Mouse (Mus musculus) embryonic facial prominence, embryonic 10.5 days (tissue): ENCODE data around the gene Clcn6. TPM values are rescaled to one million over a fixed set of nuclear protein-coding genes. Genes with fewer than 3 reads are reported as not detected.

Experiments used
- DNase-seq: peaks from one replicate; pipeline ENCODE4 v3.0.0-alpha.2; 2017; ENCODE audit warnings: low spot score
- H3K27ac ChIP-seq: fragments of 300-500 bp; sonication (generic); replicated peaks from 2 replicates; pipeline ENCODE4 v1.5.1; 2016; ENCODE audit warnings: mild to moderate bottlenecking
- H3K27me3 ChIP-seq: fragments of 300-500 bp; sonication (generic); replicated peaks from 2 replicates; pipeline ENCODE4 v1.6.1; 2016; ENCODE audit warnings: low read depth, mild to moderate bottlenecking; ENCODE audit not compliant: poor library complexity, severe bottlenecking
- H3K36me3 ChIP-seq: fragments of 300-500 bp; sonication (generic); replicated peaks from 2 replicates; pipeline ENCODE4 v1.6.1; 2016; ENCODE audit warnings: mild to moderate bottlenecking, moderate library complexity
- H3K4me1 ChIP-seq: fragments of 300-500 bp; sonication (generic); 2 replicates; pipeline ENCODE4 v1.6.1; 2016
- H3K4me3 ChIP-seq: fragments of 300-500 bp; sonication (generic); 2 replicates; pipeline ENCODE4 v1.5.1; 2016; ENCODE audit warnings: mild to moderate bottlenecking, moderate library complexity
- H3K9me3 ChIP-seq: fragments of 300-500 bp; sonication (generic); 2 replicates; pipeline ENCODE4 v1.6.1; 2016; ENCODE audit warnings: mild to moderate bottlenecking
- WGBS: fragments of 180-500 bp; shearing (Covaris S2); methylation state at CpG from one replicate; pipeline ENCODE4 v1.1.7; 2016; 5-methylcytosine and 5-hydroxymethylcytosine counted together
- polyA plus RNA-seq: library from polyadenylated mRNA; unstranded; fragments of >200 nt; fragmentation: Nextera tagmentation; extraction: Ambion mirVana; gene quantifications from 2 replicates; pipeline ENCODE4 v1.2.1, GENCODE M21; 2016

The Clcn6 gene
- polyA plus RNA-seq, 1 experiment from 2014 or later, result 10.3 TPM

DNA sequence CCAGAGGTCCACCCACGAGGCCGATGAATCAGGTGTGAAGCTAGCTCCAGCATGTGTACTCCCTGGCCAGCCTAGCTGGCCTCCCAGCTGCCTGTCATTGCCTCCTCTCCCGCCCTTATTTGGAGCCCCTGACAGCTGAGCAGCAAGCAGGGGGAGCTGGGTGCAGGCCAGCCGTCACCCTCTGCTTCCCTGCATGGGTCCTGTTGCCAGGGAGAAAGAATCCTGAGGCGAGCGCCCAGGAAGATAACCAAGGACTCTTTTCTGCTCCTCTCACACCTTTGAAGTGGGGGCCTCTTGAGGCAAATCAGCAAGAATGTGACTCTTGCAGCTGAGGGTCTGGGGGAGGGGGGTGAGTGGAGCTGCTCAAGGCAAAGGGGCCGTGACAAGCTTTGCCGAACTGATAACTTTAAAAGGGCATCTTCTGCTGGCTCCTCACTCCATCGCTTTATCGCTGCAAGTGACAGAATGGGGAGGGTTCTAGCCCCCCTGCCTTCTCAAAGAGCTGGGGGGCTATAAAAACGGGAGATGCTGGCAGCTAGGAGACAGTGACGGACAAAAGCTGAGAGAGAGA, 38.3 kb downstream of the Clcn6 start, which contains the start of gene Nppa:
Nppa (plus strand) TSS at position 521 of the 571 bp plus-strand sequence.
- Histone ChIP-seq H3K4me3 (no peak within 1 kb of the TSS), H3K27me3 (no peaks in the 10 kb centered on the region), H3K4me1 (no peaks in the 10 kb centered on the region), H3K9me3 (no peaks in the 10 kb centered on the region), H3K36me3 (peaks cover 21% of the 10 kb centered on the region), H3K27ac (no peak within 1 kb of the TSS)
- DNase-seq, result no peak
- WGBS, result 57% methylated on average over 12 of the region's 12 CpGs

DNA sequence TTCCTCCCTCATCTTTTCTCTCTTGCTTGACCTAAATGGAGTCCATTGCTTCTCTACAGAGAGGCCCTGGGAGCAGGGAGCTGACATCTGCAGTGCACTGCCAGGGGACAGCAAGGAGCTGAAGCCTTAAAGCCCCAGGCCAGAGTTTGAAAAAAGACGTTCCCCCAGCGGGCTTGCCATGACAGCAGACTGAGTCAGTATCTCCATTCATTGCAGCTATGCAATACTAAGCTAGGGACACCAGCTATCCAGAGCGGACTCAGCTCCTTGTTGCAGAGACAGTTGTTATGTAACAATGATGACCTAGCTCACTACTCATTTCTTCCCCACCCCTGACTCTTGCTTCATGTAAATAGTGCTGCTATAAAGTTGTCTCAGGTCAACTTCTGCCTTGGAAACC, 43.3 kb downstream of the Clcn6 start:
- no peak overlapping the region for H3K27ac ChIP-seq
- DNase-seq, result no peak
- no peaks in the 10 kb centered on the region for H3K36me3 ChIP-seq
- WGBS, result 77% methylated on average over 3 of the region's 3 CpGs
- H3K27me3 ChIP-seq, result no peaks in the 10 kb centered on the region
- no peaks in the 10 kb centered on the region for H3K4me1 ChIP-seq
- no peak overlapping the region for H3K4me3 ChIP-seq
- no peaks in the 10 kb centered on the region for H3K9me3 ChIP-seq

DNA sequence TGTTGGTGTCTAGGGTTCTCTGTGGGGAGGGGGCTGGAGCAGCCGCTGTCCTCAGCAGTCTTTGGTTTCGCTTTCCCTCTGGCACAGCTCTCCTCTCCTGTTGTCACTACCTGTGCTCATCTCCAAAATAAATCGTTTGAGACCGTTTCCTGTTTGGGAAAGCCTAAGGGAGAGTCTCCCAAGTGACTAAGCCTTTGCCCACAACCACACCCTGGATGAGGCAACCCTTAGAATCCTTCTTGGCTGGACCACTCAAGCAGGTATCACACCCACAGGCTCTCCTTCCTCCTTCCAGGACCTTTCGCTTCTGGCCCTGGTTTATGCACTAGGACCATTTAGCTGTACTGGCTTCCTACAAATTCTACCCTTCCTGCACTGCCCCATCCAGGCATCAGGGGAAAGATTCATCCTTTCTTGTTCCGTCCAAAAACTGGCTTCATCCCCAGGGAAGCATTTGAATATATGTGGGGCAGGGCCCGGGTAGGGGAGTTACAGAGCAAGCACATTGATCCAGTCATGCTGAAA, 45.0 kb downstream of the Clcn6 start:
- no peak overlapping the region for H3K4me3 ChIP-seq
- H3K27ac ChIP-seq, result no peak overlapping the region
- H3K36me3 ChIP-seq, result no peaks in the 10 kb centered on the region
- 70% methylated on average over 7 of the region's 7 CpGs for WGBS
- no peaks in the 10 kb centered on the region for H3K27me3 ChIP-seq
- no peak for DNase-seq
- no peaks in the 10 kb centered on the region for H3K4me1 ChIP-seq
- no peaks in the 10 kb centered on the region for H3K9me3 ChIP-seq

DNA sequence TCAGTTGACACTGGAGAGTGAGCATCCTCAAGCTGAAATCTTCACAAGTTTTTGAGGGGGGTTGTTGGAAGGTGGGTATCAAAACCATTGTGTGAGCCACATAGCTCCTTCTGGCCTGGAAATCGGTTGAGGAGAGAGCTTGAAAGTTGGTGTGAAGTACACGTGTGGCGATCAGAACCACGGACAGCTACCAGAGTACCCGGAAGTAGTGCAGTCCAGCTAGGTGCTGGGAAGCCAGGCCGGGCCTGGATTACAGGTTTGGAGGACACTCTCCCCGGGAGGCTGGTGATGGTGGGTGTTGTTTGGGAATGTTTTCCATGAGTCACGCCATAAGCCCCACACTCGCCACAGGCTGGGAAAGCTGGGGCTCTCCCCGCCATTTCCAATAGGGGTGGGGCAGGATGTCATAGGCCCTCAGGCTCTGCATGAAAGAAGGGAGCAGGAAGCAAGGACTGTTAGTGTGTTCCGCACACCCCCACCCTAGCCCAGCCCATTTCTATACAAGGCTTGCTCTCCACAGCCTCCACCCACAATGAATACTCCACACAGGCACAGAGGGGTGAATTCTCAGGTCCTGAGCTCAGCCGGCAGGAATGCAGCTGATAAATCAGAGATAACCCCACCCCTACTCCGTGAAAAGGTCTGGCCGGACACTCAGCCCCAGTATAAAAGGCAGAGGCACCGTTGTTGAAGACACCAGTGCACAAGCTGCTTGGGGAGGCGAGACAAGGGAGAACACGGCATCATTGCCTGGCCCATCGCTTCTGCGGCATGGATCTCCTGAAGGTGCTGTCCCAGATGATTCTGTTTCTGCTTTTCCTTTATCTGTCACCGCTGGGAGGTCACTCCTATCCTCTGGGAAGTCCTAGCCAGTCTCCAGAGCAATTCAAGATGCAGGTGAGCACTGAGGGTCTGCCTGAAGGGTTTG, 53.2 kb downstream of the Clcn6 start, which contains the start of gene Nppb:
Nppb (plus strand) TSS at position 584 of the 928 bp plus-strand sequence.
- H3K4me3 ChIP-seq, result no peak within 1 kb of the TSS
- no peaks in the 10 kb centered on the region for H3K27me3 ChIP-seq
- no peaks in the 10 kb centered on the region for H3K36me3 ChIP-seq
- H3K27ac ChIP-seq, result no peak within 1 kb of the TSS
- WGBS, result 26% methylated on average over 20 of the region's 20 CpGs
- peaks cover 6% of the 10 kb centered on the region; the same call in 1 of the 2 replicates for H3K4me1 ChIP-seq
- peak; percentile 70 for DNase-seq
- no peaks in the 10 kb centered on the region for H3K9me3 ChIP-seq

DNA sequence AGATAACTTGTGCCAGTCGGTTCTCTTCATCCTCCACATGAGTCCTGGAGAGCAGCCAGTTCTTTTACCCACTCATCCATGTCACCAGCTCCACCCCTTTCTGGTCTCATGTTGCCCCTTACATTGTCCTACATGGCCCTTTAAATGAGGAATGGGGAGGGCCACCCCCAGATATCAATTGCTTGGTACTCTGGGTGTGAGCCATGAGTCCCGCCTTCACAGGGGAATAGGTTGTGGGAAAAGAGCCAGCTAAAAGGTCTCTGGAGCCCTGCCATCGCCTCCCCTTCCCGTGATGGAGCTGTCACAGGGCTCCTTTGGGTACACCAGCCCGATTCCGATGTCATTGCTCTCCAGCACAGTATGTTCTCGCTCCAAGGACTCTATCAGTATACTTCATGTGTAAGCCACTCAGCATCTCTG, 59.2 kb downstream of the Clcn6 start:
- whole genome bisulfite sequencing, result 85% methylated on average over 7 of the region's 7 CpGs
- DNase-seq, result no peak
- Histone ChIP-seq H3K27me3 (no peaks in the 10 kb centered on the region), H3K9me3 (no peaks in the 10 kb centered on the region), H3K27ac (no peak overlapping the region), H3K4me1 (no peaks in the 10 kb centered on the region), H3K36me3 (no peaks in the 10 kb centered on the region), H3K4me3 (no peak overlapping the region)

DNA sequence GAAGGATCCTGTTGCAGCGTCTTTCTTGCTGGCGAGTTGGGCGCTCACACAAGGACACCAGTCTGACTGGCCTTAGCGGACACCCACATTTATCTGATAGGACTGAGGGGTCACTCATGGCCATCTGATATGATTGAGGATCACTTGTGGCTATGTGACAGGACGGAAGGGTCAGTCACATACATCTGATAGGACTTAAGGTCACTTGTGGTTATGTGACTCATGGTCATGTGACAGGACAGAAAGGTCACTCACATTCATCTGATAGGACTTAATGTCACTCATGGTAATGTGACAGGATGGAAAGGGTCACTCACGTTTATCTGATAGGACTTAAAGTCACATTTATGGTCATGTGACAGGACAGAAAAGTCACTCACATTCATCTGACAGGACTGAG, 60.2 kb downstream of the Clcn6 start:
- DNase-seq, result no peak
- H3K9me3 ChIP-seq, result no peaks in the 10 kb centered on the region
- WGBS, result 90% methylated on average over 6 of the region's 6 CpGs
- H3K36me3 ChIP-seq, result no peaks in the 10 kb centered on the region
- no peaks in the 10 kb centered on the region for H3K4me1 ChIP-seq
- no peak overlapping the region for H3K27ac ChIP-seq
- no peaks in the 10 kb centered on the region for H3K27me3 ChIP-seq
- no peak overlapping the region for H3K4me3 ChIP-seq

DNA sequence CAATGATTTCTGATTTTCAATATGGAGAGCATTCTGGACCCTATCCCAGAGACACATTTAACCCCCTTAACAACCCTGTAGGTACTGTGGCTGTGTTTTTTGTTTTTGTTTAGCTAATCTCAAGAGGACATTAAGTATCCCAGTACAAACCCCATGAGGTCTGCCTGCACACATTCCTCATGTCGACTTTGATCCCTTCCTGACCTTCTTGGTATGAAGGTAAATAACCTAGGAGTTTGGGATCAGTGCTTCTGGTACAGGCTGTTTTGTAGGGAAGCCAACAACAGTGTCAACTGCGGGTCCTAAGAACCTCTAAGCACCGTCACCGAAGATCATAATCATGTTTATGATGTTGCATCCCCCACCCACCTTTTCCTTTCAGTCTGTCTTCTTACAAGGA, 60.9 kb downstream of the Clcn6 start:
- WGBS, result 80% methylated on average over 4 of the region's 4 CpGs
- no peaks in the 10 kb centered on the region for H3K27me3 ChIP-seq
- no peak overlapping the region for H3K27ac ChIP-seq
- DNase-seq, result no peak
- no peak overlapping the region for H3K4me3 ChIP-seq
- no peaks in the 10 kb centered on the region for H3K36me3 ChIP-seq
- H3K9me3 ChIP-seq, result no peaks in the 10 kb centered on the region
- H3K4me1 ChIP-seq, result no peaks in the 10 kb centered on the region

DNA sequence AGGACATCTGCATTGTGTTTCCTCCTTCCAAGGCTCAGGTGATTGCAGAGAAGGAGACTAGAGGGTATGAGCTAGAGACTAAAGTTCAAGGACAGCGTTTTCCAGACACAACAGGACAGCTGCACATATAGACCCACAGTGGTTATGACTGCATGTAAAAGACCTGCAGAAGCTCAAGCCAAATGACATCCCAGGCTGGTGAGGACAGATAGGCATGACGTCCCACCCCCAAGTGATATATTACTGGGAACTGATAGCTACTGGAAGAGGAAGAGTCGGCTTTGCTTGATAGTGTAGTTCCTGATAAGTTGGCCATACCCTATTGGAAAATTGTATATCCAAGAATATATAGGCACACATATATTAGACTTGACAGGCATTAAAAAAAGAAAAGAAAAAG, 62.4 kb downstream of the Clcn6 start:
- WGBS, result 79% methylated on average over 3 of the region's 3 CpGs

DNA sequence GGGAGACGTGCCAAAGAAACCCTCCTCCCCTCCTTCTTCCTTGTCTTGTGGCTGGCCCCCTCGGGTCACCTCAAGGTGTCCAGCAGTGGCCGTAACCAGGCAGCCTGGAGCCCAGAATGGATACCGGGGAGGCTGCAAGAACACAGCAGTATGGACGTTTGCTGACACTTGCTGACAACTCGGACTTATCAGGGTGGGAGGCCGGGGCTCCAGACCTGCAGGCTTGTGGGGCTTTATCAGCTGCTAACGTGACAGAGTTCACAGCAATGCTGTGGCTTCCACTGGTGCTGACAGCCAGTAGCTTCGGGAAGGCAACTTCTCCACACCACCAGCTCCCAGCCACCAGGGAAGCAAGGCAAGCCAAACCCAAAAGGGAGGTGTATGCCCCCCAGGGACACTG, 69.3 kb downstream of the Clcn6 start:
- Histone ChIP-seq H3K27ac (no peak overlapping the region), H3K36me3 (no peaks in the 10 kb centered on the region), H3K9me3 (0 out of 2 replicates have a peak, but pooled peaks cover 2% of the 10 kb centered on the region), H3K4me1 (no peaks in the 10 kb centered on the region), H3K4me3 (no peak overlapping the region), H3K27me3 (no peaks in the 10 kb centered on the region)
- no peak for DNase-seq
- WGBS, result 66% methylated on average over 9 of the region's 9 CpGs

More for the DNA sequence above, 62.4 kb downstream of the Clcn6 start:
- no peak overlapping the region for H3K4me3 ChIP-seq
- H3K27ac ChIP-seq, result no peak overlapping the region
- no peaks in the 10 kb centered on the region for H3K27me3 ChIP-seq
- 0 out of 2 replicates have a peak, but pooled peaks cover 2% of the 10 kb centered on the region for H3K9me3 ChIP-seq
- no peaks in the 10 kb centered on the region for H3K36me3 ChIP-seq
- DNase-seq, result no peak
- H3K4me1 ChIP-seq, result no peaks in the 10 kb centered on the region

DNA sequence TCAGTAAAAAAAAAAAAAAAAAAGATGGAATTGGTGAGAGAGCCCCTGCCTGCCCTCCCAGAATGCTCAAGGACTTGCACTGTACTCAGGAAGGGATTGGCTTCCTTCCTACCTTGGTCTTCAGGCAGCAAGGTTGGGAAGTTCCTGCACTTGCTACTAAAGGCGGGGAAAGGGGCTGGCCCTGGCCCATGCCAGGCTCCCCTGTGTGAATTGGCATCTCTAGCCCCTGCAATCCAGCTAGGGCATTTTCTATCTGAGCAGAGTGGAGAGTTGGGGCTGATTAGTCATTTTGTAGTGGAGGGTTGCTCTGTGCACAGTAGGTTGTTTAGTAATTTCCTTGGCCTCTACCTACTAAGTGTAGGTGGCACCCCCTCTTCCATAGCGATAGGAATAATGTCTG, 69.8 kb downstream of the Clcn6 start:
- Histone ChIP-seq H3K36me3 (no peaks in the 10 kb centered on the region), H3K4me1 (no peaks in the 10 kb centered on the region), H3K27me3 (no peaks in the 10 kb centered on the region), H3K9me3 (0 out of 2 replicates have a peak, but pooled peaks cover 2% of the 10 kb centered on the region), H3K27ac (no peak overlapping the region), H3K4me3 (no peak overlapping the region)
- no peak for DNase-seq
- 79% methylated on average over 2 of the region's 2 CpGs for WGBS

DNA sequence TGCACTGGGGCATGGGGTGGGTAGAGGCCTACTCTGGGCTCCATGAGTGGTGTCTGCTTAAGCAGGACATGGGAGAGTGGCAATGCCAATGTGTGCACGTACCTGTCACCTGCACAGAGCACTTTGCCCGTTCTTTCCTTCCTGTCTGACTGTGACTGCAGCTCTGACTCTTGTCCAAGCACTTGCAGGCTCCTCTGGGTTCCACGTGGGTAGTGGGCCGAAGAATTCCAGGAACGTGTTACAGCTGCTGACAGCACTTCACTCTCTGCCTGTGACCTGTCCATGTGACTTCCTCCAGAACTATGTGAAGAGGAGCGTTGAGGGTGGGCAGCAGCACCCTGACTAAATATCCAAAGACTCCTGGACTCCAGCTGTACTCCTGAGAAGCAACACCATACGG, 72.9 kb downstream of the Clcn6 start:
- 80% methylated on average over 7 of the region's 7 CpGs for WGBS
- H3K36me3 ChIP-seq, result no peaks in the 10 kb centered on the region

DNA sequence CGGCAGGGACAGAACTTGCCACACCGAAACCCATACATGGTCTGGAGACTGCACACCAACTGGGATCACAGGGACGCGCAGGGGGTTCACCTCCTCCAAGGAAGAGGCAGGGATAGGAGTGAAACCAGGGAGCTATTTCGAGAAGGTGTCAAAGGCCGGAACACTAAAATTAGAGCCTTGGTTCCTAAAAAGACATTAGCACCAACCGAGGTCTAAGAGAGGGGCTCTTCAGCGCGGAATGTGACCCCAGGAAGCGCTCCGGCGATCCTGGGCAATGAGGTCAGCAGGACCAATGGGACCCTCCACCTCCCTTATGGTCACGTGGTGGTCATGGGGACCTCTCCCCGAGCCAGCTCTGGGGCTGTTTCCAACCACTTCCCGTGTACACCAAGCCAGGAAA, 75.0 kb downstream of the Clcn6 start:
- Histone ChIP-seq H3K27ac (no peak overlapping the region), H3K36me3 (no peaks in the 10 kb centered on the region), H3K4me3 (no peak overlapping the region), H3K4me1 (no peaks in the 10 kb centered on the region; the same call in 1 of the 2 replicates), H3K27me3 (no peaks in the 10 kb centered on the region), H3K9me3 (no peaks in the 10 kb centered on the region)
- WGBS, result 86% methylated on average over 15 of the region's 15 CpGs
- DNase-seq, result no peak

More for the DNA sequence above, 72.9 kb downstream of the Clcn6 start:
- Histone ChIP-seq H3K27ac (no peak overlapping the region), H3K4me3 (no peak overlapping the region), H3K27me3 (no peaks in the 10 kb centered on the region), H3K4me1 (no peaks in the 10 kb centered on the region; the same call in 1 of the 2 replicates), H3K9me3 (no peaks in the 10 kb centered on the region)
- DNase-seq, result no peak
